Mouse (Mus musculus) lung, embryonic 14.5 days (tissue): ENCODE results near the gene Tns1. TPM values are rescaled to one million over a fixed set of nuclear protein-coding genes. Genes with fewer than 3 reads are reported as not detected.
A peak's percentile ranks its signal among the peaks of the same experiment; 100 is the strongest.

Experiments
- ATAC-seq: fragments of 200-750 bp; cut with Nextera tagmentation; 2 replicates; pipeline ENCODE4 v1.8.0; 2017; ENCODE audit warnings: mild to moderate bottlenecking, moderate TSS enrichment, moderate library complexity; ENCODE audit not compliant: insufficient read depth
- DNase-seq: peaks from one replicate; pipeline ENCODE4 v3.0.0-alpha.2; 2015
- H3K27ac ChIP-seq: fragments of 300-500 bp; sonication (generic); 2 replicates; pipeline ENCODE4 v1.5.1; 2014; ENCODE audit warnings: low read depth, mild to moderate bottlenecking, moderate library complexity
- H3K27me3 ChIP-seq: fragments of 300-500 bp; sonication (generic); 2 replicates; pipeline ENCODE4 v1.6.1; 2014; ENCODE audit warnings: low read length, control low read depth; ENCODE audit not compliant: insufficient read depth
- H3K36me3 ChIP-seq: fragments of 300-500 bp; sonication (generic); 2 replicates; pipeline ENCODE4 v1.6.1; 2014; ENCODE audit warnings: control low read depth; ENCODE audit not compliant: insufficient read depth
- H3K4me1 ChIP-seq: fragments of 300-500 bp; sonication (generic); 2 replicates; pipeline ENCODE4 v1.6.1; 2014; ENCODE audit warnings: antibody characterized with exemption, control low read depth; ENCODE audit not compliant: insufficient read depth
- H3K4me2 ChIP-seq: fragments of 300-500 bp; sonication (generic); 2 replicates; pipeline ENCODE4 v1.6.1; 2014; ENCODE audit warnings: mild to moderate bottlenecking
- H3K4me3 ChIP-seq: fragments of 300-500 bp; sonication (generic); 2 replicates; pipeline ENCODE4 v1.5.1; 2014; ENCODE audit warnings: low read depth, low read length
- H3K9ac ChIP-seq: fragments of 300-500 bp; sonication (generic); 2 replicates; pipeline ENCODE4 v1.6.1; 2014
- H3K9me3 ChIP-seq: fragments of 300-500 bp; sonication (generic); 2 replicates; pipeline ENCODE4 v1.6.1; 2016; ENCODE audit warnings: low read depth, low read length, control low read depth
- CTCF ChIP-seq: IDR thresholded peaks from 2 replicates; pipeline ENCODE4 v1.5.1; 2016; ENCODE audit warnings: antibody characterized with exemption, low read depth
- WGBS: fragments of 180-500 bp; shearing (Covaris S2); extraction: QIAGEN DNeasy Blood & Tissue Kit; methylation state at CpG from one replicate; pipeline ENCODE4 v1.1.7; 2014; 5-methylcytosine and 5-hydroxymethylcytosine counted together
- polyA plus RNA-seq: library from polyadenylated mRNA; unstranded; fragments of >200 nt; fragmentation: Nextera tagmentation; extraction: Ambion mirVana; gene quantifications from 2 replicates; pipeline ENCODE4 v1.2.1, GENCODE M21; 2014

The Tns1 gene
- polyA plus RNA-seq, 1 experiment from 2014 or later, result 95.2 TPM

DNA sequence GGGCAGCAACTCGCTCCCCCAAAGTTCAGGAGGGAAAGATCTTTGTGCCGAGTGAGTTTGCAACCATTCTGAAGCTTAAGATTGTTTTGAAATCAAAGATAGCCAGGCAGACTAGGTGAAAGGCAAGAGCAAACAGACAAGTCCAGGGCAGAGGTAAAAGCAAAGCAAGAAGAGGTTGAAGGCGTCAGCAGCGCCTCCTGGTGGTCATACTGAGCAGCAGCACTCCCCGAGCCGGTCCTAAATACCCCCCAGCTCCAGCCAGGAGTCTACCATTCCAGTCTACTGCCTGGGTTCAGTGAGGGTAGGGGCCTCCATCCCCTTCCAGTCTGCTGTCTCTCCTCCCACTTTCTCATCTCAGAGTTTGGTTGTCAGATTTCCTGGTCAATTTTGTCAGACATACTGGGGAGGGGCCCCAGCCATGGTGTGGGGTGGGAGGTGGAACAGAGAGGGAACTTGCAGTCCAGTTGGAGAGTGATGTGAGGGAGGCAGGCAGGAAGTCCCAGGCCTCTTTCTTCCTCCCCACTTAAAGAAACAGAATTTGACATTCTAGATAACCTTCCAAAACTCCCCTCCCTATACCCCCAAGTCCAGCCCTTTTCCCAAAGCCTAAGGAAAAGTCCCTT is 41.3 kb downstream of the Tns1 start:
- no peak overlapping the region for H3K4me3 ChIP-seq
- no peak overlapping the region for H3K9ac ChIP-seq
- peak overlapping the region; percentile 77 for H3K27ac ChIP-seq
- H3K4me2 ChIP-seq, result 0 out of 2 replicates have a peak overlapping the region, but pooled peaks have one; percentile 12
- WGBS, result 9% methylated on average over 6 of the region's 6 CpGs
- DNase-seq (peak; percentile 87), ATAC-seq (peak; percentile 54)
- peaks cover 25% of the 10 kb centered on the region for H3K4me1 ChIP-seq
- TF ChIP-seq CTCF, result peak; percentile 92
- H3K36me3 ChIP-seq, result peaks cover 5% of the 10 kb centered on the region; the same call in 1 of the 2 replicates
- no peaks in the 10 kb centered on the region for H3K27me3 ChIP-seq
- H3K9me3 ChIP-seq, result no peaks in the 10 kb centered on the region

DNA sequence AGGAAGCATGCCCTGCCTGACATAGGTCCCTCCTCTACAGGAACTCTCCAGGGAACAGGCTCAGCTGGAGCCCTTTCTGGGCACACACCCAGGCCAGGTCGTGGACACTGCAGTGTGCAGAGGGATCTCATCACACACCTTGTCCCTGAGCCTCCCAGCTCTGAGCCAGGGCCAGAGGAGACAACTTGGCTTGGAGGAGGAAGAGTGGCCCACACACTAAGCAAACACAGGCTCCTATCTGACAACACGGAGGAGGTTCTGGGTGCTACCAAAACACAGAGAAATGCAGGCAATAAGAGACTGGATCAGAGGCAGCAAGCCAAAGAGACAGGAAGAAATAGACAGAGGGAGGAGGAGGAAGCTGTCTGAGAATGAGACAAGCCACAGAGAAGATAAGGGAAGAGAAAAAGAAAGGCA is 42.7 kb downstream of the Tns1 start:
- Histone ChIP-seq H3K4me2 (0 out of 2 replicates have a peak overlapping the region, but pooled peaks have one; percentile 10), H3K9ac (0 out of 2 replicates have a peak overlapping the region, but pooled peaks have one; percentile 24), H3K4me3 (no peak overlapping the region), H3K36me3 (peaks cover 7% of the 10 kb centered on the region; the same call in 1 of the 2 replicates), H3K27me3 (no peaks in the 10 kb centered on the region), H3K9me3 (no peaks in the 10 kb centered on the region), H3K4me1 (peaks cover 25% of the 10 kb centered on the region), H3K27ac (peak overlapping the region; percentile 77)
- DNase-seq, result peak; percentile 65
- TF ChIP-seq CTCF, result no peak
- WGBS, result 7% methylated on average over 2 of the region's 2 CpGs
- peak; percentile 30; the same call in 1 of the 2 replicates for ATAC-seq

DNA sequence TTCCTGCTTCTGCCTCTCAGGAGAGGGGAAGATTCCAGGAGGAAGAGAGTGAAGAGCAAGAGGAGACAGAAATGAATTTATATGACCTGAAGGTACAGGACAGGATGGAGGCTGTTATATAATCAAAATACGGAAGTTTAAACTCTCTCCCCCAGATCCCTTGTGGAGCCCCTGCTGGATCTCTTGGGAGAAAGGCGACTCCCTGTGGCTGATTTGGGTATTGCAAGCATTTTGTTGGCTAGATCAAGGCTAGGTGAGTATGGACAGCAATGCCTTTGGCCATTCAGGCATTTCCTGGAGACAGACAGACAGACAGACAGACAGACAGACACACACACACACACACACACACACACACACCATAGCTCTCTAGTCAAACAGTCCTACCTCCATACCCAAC is 46.9 kb downstream of the Tns1 start:
- DNase-seq (peak; percentile 96), ATAC-seq (0 out of 2 replicates have a peak, but pooled peaks have one; percentile 4)
- peaks cover 14% of the 10 kb centered on the region for H3K4me1 ChIP-seq
- WGBS, result 0% methylated on average over 2 of the region's 2 CpGs
- no peak overlapping the region for H3K27ac ChIP-seq
- no peak overlapping the region for H3K4me3 ChIP-seq
- H3K27me3 ChIP-seq, result no peaks in the 10 kb centered on the region
- peaks cover 7% of the 10 kb centered on the region; the same call in 1 of the 2 replicates for H3K36me3 ChIP-seq
- H3K4me2 ChIP-seq, result no peak overlapping the region
- TF ChIP-seq CTCF, result peak; percentile 94
- no peaks in the 10 kb centered on the region for H3K9me3 ChIP-seq
- no peak overlapping the region for H3K9ac ChIP-seq

DNA sequence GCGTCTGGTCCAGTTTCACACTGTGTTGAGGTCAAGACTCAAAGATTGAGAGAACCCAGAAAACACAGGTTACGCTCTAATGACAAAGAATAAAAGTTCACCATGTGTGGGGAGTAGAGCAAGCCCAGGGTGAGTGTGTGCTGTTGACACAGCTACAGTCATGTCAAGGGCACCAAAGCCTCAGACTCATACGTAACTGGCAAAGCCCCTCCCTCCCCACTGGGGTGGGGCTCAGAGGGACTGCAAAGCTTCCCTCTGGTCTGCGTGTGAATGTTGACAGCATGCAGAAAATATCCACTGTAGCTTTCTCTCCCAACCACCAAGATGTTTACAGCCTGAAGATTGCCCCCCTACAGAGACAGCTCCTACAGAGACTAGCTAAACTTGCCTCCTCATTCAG is 48.0 kb downstream of the Tns1 start:
- Histone ChIP-seq H3K9me3 (no peaks in the 10 kb centered on the region), H3K27me3 (no peaks in the 10 kb centered on the region), H3K4me1 (peaks cover 4% of the 10 kb centered on the region), H3K4me2 (no peak overlapping the region), H3K4me3 (no peak overlapping the region), H3K27ac (no peak overlapping the region), H3K9ac (no peak overlapping the region), H3K36me3 (peaks cover 7% of the 10 kb centered on the region; the same call in 1 of the 2 replicates)
- DNase-seq (no peak), ATAC-seq (no peak)
- no peak for TF ChIP-seq CTCF
- WGBS, result 73% methylated on average over 4 of the region's 4 CpGs

DNA sequence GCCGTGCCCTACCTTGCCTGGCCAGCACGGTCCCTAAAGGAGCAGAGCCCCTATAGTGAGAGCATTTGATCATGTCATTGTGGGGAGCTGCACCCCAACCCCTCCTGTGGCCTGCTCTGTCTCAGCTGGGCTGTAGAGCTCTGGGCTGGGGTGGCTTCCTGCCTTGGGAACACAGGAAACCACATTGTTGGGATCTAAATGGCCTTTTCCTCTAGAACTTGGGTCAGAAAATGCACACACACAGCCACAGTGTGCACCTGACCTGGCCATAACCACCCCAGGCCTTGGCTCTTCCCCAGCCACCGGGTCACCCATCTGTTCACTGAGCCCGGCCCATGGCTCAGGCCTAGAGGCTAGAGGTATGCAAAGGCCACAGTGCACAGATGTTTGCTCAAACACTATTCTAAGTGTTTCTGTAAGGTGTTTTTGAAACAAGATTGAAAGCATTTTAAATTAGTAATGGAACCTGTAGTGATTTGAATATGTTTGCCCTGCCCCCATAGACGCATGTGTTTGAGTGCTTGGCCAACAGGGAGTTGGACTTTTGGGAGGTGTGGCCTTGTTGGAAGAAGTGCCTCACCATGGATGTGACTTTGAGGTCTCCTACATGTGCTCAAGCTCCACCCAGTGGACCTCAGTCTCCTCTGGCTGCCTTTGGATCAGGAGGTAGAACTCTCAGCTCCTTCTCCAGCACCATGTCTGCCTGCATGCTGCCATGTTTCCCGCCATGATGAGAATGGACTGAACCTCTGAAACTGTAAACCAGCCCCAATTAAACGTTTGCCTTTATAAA is 49.4 kb downstream of the Tns1 start:
- H3K27me3 ChIP-seq, result no peaks in the 10 kb centered on the region
- no peak overlapping the region for H3K4me3 ChIP-seq
- no peak for ATAC-seq
- no peak overlapping the region for H3K4me2 ChIP-seq
- TF ChIP-seq CTCF, result no peak
- no peak overlapping the region for H3K9ac ChIP-seq
- 0 out of 2 replicates have a peak overlapping the region, but pooled peaks have one; percentile 18 for H3K27ac ChIP-seq
- DNase-seq, result no peak
- H3K36me3 ChIP-seq, result peaks cover 7% of the 10 kb centered on the region; the same call in 1 of the 2 replicates
- H3K9me3 ChIP-seq, result no peaks in the 10 kb centered on the region
- WGBS, result 79% methylated on average over 7 of the region's 7 CpGs
- no peaks in the 10 kb centered on the region for H3K4me1 ChIP-seq

DNA sequence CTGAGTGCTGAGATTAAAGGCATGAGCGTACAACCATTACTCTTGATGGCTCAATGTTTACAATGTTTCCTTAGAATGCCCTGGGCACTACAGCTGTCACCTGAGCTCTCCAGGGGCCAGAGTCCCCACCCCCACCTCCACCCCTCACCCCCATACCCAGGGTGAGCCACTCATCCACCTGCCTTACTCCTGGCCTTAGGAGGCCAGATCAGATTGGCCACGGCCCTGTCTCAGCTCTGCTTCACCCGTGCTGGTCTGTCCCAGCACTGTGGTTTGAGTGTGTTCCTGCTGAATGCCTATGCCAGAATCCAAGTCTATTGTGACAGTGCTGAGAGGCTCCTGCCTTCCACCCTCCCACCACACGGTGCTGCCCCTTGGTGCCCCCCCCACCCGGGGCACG is 50.5 kb downstream of the Tns1 start:
- no peaks in the 10 kb centered on the region for H3K9me3 ChIP-seq
- peaks cover 7% of the 10 kb centered on the region; the same call in 1 of the 2 replicates for H3K36me3 ChIP-seq
- H3K27ac ChIP-seq, result no peak overlapping the region
- no peak overlapping the region for H3K9ac ChIP-seq
- peaks cover 7% of the 10 kb centered on the region for H3K4me1 ChIP-seq
- no peak overlapping the region for H3K4me2 ChIP-seq
- 68% methylated on average over 6 of the region's 6 CpGs for WGBS
- no peak for ATAC-seq
- no peaks in the 10 kb centered on the region for H3K27me3 ChIP-seq
- no peak for TF ChIP-seq CTCF
- no peak overlapping the region for H3K4me3 ChIP-seq
- no peak for DNase-seq

DNA sequence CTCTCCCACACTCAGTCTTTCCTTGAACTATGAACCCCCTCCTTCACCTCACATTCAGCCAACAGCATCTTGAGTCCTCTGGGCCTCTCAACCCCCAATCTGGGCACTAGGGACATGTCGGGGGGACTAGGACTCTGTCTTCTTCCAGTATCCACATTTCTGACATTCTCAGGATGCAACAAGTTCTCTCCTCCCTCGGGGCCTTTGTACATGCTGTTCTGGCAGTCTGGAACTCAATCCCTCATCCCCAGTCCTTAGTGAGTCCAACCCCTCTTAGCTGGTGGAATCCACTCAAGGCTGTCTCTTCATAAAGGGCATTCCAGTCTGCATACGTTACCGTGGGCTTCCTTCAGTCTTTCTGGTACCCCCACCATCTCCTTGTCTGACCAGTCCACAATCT is 53.5 kb downstream of the Tns1 start:
- H3K9ac ChIP-seq, result no peak overlapping the region
- WGBS, result 60% methylated on average over 4 of the region's 4 CpGs
- H3K4me3 ChIP-seq, result no peak overlapping the region

More for the DNA sequence above, 53.5 kb downstream of the Tns1 start:
- TF ChIP-seq CTCF, result no peak
- ATAC-seq (no peak), DNase-seq (no peak)
- Histone ChIP-seq H3K27ac (no peak overlapping the region), H3K4me2 (no peak overlapping the region), H3K36me3 (peaks cover 4% of the 10 kb centered on the region; the same call in 1 of the 2 replicates), H3K9me3 (no peaks in the 10 kb centered on the region), H3K4me1 (peaks cover 22% of the 10 kb centered on the region), H3K27me3 (no peaks in the 10 kb centered on the region)
